Mouse (Mus musculus): ENCODE data around the gene Zbtb43.

The Zbtb43 gene

DNA sequence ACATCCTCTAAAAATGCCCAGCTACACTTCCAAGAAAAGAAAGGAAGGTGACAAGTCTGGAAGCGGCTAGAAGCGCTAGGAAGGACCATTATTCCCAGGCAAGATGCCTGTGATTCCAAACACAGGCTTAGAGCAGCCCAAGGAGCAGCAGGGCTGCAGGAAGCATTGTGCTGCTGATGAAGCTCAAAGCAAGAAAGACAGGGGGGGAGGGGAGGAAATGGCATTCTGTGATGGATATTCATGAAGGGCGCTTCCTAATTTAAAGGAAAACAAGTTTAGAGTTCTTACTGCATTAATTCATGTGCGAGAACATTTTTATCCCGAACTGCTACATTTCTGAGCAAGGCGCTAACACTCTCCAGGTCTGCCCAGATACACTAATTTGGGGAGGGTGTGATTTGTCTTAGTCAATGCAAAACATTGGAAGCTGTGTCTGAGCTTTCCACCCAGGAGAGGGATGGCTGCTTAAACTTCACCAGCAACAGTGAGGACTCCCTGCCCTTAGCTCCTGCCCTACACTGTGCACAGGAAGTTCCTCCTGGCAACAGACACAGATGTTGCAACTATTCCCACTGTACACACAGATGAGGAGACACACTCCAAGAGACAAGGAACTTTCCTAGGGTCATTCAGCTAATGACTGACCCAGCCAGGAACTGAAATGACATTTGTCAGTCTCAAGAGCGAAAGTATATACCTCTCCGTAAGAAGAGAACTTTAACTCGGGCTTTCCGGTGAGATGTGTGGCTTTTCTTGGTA is 41.5 kb downstream of the Zbtb43 start:
- no peak for DNase-seq

DNA sequence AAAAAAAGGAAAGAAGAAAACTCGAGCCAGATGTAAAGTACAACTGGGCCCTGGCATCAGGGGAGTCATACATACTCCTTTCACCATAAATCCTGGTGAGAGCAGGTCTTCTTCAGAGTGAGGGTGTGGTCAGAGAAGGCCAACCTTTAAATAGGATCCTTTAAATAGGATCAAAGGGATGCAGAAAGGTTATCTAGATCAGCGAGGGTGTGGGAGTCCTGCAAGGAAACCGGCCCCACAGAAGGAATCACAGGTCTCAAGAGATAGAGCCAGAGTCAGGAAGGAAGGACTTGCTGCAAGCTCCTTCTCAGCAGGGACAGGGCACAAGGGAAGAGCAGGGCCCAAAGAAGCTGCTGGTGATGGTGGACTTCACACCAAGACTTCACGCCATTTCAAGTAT is 50.9 kb downstream of the Zbtb43 start:
- no peak for DNase-seq

DNA sequence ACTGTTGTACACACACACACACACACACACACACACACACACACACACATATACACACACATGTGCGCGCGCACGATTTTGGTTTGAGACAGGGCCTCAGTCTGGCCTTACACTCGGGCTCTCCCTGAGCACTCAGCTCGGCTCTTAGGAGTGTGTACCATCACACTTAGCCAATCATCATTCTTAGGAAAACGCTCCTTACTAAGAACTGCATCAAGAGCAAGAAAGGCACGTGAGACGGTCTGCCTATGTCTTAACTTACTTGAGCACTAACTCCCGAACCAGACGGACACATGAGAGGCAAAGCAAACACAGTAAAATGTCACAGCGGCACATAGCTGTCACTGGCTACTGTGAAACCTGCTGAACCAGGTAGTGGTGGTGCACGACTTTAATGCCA is 54.3 kb downstream of the Zbtb43 start:
- DNase-seq = no peak

DNA sequence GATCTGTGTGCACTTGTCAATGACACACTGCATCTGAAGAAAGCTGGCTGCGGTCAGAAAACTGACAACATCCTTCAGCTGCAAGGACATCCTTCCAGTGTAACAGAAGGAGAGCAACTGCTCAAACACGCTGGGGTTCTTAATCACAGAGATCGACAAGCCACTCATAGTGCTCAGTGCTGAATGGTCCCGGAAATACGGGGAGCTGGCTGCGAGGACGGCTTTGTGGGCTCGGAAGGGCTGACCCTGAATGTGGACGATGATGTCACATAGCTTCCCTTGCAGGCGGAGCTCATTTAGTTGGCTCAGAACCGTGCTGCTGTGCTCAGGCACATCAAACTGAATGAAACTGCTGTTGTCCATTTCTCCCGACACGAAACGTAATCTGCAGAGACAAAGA is 56.2 kb downstream of the Zbtb43 start:
- DNase-seq = no peak

DNA sequence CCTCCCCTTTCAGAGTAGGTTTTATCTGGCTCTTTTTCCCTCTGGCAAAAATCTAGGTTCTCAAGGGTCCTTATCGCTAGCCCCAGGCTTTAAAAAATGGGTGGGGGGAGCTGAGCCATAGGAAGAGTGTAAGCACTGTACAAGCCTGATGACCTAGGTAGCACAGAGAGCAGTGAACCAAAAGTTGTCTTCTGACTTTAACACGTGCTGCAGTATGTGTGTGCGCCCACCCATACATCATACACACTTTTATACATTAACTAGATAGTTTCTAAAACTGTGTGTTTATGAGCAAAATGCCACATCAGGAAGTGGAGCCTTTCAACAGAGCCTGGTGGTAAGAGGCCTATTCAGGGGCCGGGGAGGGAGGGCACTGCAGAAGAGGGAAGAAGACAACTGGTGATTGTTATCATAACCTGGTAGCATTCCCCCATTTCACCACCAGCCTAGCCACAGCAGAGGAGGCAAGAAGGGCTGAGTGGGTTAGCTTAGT is 64.8 kb downstream of the Zbtb43 start:
- DNase-seq = no peak

DNA sequence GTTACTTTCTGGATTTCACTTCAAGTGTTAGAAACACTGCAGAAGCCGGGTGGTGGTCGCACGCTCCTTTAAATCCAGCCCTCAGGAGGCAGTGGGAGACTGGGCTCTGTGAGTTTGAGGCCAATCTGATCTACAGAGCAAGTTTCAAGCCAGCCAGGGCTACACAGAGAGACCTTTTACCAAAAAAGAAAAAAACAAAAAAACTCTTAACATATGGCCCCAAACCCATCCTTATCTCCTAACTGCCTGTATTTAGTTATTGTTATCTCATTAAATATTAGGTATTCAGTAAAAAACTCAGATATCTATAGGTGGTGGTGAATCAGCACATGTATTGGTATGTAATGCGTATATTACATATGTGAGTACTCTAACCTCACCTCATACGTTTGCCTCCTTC is 65.7 kb downstream of the Zbtb43 start:
- no peak for DNase-seq

DNA sequence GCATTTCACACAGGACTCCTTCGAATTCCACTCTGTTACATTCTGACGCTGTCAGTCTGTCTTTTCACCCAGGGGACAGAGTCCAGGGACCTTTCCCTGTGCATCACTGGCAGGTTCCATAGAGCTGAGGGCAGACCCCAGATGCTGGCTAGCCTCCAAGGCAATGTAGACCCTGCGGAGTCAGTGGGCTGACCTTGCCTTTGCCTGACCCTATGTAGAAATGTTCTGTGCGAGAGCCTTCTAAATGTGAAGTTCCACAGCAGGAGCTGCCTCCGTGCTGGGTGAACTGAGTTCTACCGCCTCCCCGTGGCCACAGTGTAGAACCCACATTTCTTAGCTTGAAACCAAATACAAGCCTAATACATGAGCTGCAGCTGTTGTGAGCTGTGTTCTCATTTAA is 66.1 kb downstream of the Zbtb43 start:
- DNase-seq = peak; percentile 65

DNA sequence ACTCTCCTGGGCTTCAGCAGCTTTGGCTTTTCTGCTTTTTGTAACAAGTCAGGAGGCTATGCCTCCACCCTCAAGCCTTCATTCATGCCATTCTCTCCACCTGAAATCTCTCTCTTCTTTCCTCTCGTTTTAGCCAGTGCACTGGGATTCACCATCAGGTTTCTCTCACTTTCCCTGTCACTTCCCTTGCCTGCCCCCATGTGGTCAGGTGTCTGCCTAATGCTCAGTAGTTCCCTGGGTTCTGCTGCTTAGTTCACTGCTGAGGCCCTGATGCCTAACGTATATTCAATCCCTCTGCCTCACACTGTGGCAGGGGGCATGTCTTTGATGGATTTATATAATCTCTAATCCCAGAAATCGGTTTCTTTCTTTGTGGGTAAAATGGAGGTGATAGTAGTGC is 67.1 kb downstream of the Zbtb43 start:
- DNase-seq = no peak

DNA sequence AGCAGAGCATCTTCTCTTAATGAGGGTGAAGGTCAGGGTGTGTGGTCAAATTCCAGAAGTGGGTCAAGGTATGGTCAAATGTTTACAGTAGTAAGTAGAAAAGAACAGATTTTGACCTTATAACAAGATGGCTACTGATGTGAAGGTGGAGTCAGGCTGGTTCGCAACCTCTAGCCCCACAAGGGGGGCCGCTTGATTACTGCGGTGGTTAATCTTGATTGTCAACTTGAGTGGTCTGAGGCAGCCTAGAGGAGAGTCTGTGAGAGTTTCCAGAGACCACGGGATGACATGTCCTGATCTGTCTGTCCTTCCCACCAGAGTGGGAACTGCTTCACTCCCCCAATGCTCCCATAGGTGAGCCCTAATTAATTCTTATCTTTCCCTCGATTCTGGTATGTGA is 67.8 kb downstream of the Zbtb43 start:
- DNase-seq = no peak
